Mouse (Mus musculus): ENCODE measurements around the gene Thap2. TPM values are rescaled to one million over a fixed set of nuclear protein-coding genes. Genes with fewer than 3 reads are reported as not detected.

Thap2 gene
- total RNA-seq, 2 experiments from 2014 or later: 10.3 to 11.1 TPM

DNA sequence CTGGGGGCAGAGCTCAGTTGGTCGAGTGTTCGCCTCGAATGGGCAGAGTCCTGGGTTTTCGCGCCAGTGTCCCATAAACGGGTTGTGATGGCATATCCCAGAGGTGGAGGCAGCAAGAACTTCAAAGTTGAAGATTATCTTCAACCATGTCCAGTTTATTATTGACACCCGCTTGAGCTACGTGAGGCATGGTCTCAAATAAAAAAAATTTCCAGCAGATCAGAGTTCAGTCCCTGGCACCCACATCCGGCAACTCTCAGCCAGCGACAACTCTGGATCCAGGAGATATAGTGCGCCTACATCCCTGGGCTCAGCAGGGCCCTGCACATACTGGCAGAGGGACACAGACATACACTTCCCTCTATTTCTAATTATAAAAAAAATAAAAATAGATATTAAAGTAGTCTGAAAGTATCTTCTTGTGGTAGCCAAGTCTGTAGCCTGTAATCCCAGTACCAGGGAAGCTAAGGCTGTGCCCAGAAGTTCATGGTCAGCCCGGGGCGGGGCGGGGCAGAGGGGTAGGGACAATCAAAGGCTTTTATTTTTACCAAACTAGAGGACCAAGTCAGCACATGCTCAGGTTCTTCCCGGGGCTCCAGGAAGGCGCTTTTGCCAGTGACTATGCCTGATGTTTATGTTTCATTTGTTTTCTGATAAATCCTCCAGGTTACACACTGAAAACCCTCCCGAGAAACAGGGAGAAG, 25.9 kb downstream of the Thap2 start:
- intact Hi-C loops (cut with DNase I): no loop called here
- DNase-seq: no peak

DNA sequence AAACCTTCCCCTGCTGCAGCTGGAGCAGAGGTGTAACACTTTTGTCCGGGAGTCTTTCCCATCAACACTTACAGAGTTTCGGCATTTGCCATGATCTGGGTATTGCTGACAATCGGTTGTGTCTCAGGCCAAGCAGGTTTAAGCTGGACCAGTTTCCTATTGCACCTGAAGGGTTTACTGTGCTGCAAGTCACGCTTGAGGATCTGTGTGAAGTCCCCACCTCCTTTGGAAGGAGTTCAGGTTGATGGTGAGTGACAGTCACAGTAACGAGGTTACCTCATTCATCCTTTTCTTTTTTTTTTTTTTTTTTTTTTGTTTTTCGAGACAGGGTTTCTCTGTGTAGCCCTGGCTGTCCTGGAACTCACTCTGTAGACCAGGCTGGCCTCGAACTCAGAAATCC, 28.1 kb downstream of the Thap2 start:
- intact Hi-C loops (cut with DNase I): no loop called here

DNA sequence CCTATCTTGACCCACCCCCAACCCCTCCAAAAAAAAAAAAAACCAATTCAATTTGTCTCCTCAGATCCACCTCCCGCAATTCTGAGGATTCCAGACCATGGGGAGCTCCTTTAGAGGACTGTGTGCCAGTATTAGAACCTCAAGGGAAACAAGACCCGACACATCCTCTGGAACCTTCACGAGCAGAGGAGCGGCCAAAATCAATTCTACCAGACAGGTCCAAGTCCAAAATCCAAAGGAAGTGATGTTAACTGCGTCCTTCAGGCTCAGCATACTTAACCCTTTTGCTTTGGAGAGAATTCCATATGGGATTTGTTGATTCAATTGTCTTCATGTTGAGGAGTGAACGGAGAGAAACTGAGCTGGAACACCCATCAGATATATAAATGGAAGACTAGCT, 29.2 kb downstream of the Thap2 start:
- intact Hi-C loops (cut with DNase I): no loop called here
- DNase-seq: no peak

More for the DNA sequence above, 28.1 kb downstream of the Thap2 start:
- DNase-seq: no peak

DNA sequence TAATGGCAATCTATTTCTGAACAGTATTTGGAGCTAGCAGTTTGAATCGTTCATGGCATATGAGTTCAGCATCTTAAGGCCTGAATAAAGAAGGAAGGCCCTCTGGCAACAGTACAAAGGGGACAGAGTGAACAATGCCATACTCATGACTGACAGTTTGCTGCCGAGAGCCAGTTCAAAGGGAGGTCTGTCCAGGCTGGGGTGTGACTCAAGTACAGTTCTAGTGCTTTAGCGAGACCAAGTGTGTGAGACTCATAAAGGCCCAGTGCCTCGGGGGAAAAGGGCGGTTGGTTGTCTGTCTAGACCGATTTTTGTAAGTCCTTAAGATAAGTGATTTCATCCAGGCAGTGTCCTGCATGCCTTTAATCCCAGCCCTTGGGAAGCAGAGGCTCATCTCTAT, 29.7 kb downstream of the Thap2 start:
- DNase-seq: no peak
- intact Hi-C loops (cut with DNase I): no loop called here

DNA sequence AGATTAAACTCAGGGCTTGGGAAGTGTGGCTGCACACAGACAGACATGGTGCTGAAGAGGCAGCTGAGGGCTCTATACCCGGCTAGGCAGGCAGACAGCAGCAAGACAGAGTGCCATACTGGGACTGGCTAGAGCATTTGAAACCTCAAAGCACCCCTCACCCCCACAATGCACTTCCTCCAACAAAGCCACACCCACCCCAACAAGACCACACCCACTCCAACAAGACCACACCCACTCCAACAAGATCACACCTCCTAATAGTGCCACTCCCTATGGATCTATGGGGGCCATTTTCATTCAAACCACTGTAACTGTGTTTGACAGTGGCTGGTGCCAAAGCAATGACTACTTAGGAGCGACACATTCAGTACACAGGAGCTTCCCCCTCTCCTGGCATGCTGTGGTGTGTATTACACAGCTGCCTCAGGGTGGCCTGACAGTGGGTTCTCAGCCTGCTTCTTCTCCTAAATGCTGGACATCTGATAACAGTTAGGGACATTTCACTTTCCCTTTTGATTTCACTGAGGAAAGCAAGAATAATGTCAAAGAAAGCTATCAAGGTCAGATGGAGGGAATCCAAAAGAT, 33.3 kb downstream of the Thap2 start:
- intact Hi-C loops (cut with DNase I): no loop called here
- no peak for DNase-seq

DNA sequence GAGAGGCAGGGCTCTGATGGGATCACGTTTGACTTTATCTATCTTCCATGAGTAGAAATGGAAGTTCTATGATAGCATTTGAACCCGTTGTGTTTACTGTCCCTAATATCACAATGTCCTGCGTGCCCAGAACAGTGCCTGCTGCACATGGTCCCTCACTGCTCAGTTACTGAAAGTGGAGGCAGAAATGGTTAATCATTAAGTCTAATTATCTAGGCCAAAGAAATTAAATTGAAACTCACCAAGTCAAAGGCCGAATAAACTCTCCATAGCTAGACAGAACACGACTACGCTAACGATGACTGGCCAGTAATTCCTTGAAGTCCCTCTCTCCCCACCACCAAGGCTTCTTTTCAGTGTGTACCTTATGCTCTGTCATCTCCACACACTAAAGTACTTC, 34.7 kb downstream of the Thap2 start:
- intact Hi-C loops (cut with DNase I): no loop called here
- no peak for DNase-seq

DNA sequence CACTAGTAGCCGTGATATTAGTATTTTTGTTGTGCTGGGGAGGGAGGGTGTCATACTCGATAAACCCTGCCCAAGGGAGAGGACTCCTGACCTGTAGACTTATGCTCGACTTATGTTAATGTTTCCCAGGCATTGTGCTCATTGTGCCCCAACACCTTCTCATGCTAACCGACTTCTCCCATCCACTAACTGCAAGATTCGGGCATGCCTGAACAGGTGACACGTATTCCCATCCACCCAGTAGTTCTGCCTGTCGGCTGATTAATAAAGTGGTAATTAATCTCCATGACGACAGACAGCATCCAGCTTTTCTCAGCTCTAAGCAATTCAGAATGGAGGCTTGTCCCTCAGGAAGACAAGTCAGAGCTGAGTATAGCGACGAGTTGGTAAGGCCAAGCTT, 35.2 kb downstream of the Thap2 start:
- intact Hi-C loops (cut with DNase I): no loop called here
- DNase-seq: no peak

DNA sequence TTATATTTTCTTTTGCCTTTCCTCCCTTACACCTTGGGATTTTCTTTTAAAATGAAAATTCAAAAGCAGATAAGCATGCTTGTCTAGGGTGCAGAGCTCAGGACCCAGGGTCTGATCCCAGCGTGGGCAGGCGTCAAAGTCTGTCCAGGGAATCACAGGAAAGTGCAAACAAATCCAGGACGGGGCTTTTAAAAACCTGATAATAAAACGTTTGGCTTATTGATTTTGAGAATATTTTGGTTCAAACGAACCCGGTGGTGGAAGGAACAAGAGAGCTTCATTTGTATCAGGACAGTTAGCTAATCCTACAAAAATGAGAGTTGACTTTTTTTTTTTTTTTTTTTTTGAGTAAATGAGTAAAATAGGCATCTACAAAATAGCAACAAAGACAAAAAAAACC, 36.1 kb downstream of the Thap2 start:
- no peak for DNase-seq
- intact Hi-C loops (cut with DNase I): no loop called here

DNA sequence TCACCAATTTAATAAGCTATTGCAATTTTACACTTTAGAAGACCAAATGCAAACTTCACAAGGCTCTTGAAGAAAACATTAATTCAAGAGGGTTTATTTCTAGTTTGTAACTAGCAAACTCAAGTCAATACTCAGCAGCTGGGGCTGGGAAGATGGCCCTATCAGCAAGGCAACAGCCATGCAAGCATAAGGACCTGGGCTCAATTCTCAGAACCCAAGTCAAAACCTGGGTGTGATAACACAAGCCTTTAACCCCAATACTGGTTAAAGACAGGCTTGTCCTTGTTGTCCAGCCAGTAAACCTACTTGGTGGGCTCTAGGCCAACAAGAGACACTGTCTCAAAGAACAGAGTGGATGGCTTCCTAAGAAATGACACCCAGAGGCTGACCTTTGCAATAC, 37.8 kb downstream of the Thap2 start:
- intact Hi-C loops (cut with DNase I): no loop called here
- no peak for DNase-seq

DNA sequence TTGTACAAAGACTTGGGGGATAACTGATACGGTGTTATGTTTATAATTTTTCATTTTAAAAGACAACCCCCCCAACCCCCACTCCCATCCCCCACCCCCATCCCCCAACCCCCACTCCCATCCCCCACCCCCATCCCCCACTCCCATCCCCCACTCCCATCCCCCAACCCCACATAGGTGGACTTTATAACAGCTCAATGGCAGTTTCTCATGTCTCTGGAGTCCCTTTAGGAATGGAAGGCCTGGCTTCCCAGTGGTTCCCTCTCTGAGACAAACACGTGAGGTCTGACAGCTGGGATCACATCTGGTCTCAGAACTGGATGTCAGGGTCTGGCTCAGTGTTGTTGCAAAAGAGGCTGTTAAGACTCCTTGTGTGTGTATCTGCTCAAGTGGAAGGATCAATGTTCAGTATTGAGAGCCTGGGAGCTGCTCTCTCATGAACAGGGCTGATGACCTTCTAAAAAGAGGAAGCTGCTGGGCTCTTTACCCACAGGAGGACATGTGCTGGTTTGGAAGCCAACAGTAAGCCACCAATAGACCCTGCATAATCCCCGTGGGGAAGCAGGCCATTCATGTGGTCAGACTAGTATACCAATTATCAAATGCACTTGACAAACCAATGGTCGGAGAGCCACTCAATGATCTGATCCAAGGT, 41.3 kb downstream of the Thap2 start:
- intact Hi-C loops (cut with DNase I): no loop called here
- no peak for DNase-seq

DNA sequence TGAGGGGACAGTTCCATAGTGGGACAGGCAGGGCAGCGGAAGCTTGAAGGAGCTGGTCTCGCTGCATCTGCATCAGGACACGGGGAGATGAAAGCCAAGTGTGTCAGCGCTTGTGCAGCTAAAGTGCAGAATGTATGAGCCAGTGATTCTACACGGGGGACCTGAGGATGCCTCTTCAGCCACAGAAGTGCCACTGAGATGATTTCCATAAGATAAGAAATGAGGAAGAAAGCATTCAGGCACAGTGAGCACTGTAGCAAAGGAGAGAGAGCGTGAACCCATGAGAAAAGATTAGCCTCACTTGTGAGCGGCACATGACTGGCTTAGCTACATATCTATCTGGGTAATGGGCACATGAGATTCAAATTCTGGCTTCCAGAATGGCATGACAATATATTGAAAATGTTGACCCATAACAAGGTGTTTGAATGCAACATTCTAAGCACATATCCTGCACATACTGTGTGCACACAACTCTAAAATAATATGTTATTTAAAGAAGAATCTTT, 44.4 kb downstream of the Thap2 start:
- no peak for DNase-seq
- intact Hi-C loops (cut with DNase I): no loop called here

DNA sequence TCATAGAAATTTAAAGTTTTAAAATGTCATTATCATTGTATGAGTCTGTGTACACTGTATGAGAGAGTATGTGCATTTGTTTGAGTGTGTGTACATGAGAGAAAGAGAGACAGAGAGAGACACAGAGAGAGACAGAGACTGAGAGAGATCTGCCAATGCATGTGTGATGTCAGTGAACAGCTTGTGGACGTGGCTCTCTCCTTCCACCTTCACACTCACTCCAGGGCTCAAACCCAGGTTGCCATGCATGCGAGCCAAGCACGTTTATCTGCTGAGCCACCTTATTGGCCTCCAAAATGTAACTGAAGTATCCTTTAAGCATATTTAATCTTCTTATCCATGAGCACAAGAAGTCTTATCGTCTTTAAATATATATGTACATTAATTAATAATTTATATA, 47.3 kb downstream of the Thap2 start:
- intact Hi-C loops (cut with DNase I): no loop called here

DNA sequence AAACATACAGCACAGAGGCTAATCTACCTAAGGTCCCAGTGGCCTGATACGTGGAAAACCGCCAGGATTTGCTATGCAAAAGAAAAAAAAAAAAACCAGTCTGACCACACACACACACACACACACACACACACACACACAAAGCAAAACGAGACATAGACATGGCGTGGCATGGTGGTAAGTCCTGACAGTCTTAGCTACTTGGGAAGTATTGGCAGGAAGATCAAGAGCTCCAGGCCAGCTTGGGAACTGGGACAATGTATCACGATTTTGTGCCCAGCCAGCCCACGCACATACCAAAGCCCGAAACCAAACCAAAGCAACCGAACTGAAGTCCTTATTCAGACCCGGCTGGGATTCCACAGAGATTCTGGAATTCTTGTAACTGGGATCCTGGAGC, 50.7 kb downstream of the Thap2 start:
- intact Hi-C loops (cut with DNase I): no loop called here
- no peak for DNase-seq

More for the DNA sequence above, 47.3 kb downstream of the Thap2 start:
- no peak for DNase-seq

DNA sequence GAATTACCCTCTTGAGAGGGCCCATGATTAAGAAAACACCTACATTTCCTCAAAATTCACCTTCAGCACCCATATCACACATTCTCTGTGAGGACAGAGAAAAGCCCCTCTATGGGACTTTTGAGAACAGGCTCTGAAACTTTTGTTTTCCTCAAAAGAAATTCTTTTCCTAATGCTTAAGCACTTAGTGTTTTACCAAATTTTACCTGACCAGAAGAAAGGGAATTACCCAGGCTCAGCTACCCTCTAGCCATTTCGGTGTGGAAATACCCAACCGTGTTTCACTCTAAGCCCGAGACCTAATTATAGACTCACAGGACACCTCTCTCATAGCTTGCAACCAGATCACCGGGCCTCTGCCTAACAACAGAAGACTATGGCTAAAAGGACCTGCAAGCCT, 51.2 kb downstream of the Thap2 start:
- intact Hi-C loops (cut with DNase I): no loop called here
- DNase-seq: no peak

DNA sequence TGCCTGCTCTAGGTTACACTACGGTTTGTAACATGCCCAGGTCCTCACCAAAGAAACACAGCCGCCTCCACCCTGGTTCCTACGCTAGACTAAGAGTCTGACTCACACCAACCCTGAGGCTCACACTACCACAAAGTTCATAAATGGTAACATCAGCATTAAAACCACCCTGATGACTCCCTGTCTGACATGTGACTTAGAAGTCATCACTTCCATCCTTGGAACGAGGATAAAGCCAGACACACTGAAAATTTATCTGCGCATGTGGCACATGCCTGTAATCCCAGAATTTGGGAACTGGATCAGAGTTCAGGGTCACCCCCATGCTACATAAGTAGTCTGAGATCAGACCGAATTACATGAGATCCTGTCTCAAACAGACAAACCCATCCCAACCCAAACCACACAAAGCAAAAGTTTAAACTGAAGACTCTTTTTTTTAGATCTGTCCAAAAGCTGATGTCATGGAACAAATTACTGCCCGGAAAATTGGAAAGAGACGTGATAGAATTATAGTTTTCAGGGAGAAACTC, 51.8 kb downstream of the Thap2 start:
- DNase-seq: no peak
- intact Hi-C loops (cut with DNase I): no loop called here

DNA sequence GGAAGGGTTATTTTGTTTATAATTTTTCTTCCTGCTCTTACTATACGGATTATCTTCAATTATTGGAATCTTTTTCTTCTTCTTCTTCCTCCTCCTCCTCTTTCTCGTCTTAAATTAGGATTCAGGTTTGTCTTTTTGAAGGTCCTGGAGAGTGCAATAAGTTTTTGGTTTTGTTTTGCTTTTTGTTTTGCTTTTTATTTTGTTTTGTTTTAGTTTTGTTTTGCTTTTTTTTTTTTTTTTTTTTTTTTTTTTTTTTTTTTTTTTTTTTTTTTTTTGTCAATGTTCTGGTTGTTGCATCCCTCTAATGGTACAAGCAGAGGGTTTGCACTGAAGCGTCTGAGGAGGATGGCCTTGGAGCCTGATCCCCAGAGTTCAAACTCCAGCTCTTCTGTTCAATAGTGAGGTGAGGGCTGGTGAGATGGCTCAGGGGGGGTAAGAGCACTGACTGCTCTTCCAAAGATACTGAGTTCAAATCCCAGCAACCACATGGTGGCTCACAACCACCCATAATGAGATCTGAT, 55.2 kb downstream of the Thap2 start:
- DNase-seq: no peak
- intact Hi-C loops (cut with DNase I): no loop called here

DNA sequence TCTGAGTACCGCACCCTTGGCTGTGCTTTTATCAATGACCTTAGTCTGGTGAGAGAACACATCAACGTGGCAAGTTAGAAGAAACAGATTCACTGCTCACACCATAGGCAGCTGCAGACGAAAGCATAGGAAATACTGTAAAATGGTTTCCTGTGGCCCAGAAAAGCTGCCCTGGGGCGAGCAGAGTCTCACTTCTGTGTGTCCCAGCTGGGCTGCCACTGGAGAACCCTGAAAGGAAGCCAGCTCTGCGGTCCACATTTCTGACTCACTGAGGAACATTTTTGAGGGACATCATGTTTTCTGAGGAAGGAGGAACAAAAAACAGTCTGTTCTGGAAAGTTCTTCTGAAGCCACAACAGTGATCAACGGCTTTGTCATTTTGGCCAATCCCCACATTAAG, 55.7 kb downstream of the Thap2 start:
- intact Hi-C loops (cut with DNase I): no loop called here
- DNase-seq: peak; percentile 55 to 67

DNA sequence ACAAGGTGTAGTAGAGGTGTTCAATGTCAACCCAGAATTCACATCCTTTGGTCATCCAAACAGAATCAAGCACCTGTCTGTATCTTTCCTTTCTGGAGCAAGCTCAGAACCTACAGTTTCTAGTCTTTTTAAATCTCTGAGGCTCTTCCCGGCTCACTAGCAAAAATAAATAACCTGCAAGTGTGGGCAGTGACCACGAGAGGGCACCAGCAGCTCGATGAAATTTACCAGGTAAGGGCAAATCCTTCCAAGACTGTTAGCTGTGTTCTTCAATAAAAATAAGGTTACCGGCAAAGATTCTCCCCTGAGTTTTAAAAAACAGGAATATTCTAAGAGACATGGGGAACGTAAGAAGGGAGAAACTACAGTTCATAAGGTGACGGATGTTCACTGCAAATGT, 60.9 kb downstream of the Thap2 start:
- intact Hi-C loops (cut with DNase I): loop anchor here (2.0 to 5.0 kb wide), 2 partner anchors 294 to 874 kb away; no protein-coding TSS in a partner anchor
- DNase-seq: peak; percentile 78 to 81

DNA sequence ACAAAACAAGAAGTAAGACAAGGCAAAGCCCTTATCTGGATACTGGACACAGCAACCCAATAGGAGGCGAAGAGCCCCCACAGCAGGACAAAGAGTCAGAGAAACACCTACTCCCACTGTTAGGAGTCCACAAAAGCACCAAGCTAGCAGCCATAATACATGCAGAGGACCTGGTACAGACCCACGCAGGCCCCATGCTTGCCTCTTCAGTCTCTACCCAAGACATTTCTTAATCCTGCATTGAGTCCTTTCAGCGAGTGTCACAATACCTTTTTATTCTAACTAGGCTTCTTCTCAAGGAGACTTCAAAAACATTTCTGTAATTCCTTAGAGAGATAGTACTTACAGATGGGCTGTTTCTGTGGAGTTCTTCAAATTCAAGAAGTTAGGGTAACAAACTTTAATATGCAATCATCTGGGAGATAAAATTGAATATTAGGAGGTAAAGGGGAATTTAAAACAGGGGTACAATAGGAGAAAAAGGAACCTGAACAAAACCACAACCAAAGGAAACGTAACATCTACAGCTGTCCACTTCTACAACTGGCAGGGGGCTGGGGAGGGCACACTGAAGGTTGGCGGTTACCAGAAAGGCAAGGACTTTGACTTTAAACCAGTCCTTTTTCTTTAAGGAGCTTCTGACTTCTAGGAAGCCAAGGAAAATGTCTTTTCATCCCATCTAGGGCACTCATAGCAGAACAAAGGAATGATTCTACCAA, 62.8 kb downstream of the Thap2 start:
- no peak for DNase-seq
- intact Hi-C loops (cut with DNase I): loop anchor here (2.0 to 5.0 kb wide), 2 partner anchors 295 to 876 kb away; no protein-coding TSS in a partner anchor
